Mouse (Mus musculus) lung, postnatal 0 days (tissue): ENCODE measurements at regions not wholly inside any gene's neighbourhood (a gene's known extent, or its start where the extent isn't known, plus 50 kb on each side); places are given as distances from the start of the nearest gene placed in this dataset.

ENCODE experiments used
- ATAC-seq: fragments of 200-750 bp; cut with Nextera tagmentation; 2 replicates; pipeline ENCODE4 v1.8.0; 2017; ENCODE audit warnings: moderate library complexity
- DNase-seq: peaks from one replicate; pipeline ENCODE4 v3.0.0-alpha.2; 2016; ENCODE audit warnings: low spot score
- H3K27ac ChIP-seq: fragments of 300-500 bp; sonication (generic); 2 replicates; pipeline ENCODE4 v1.5.1; 2014; ENCODE audit warnings: antibody characterized with exemption, mild to moderate bottlenecking, low read length, mixed read lengths
- H3K27me3 ChIP-seq: fragments of 300-500 bp; sonication (generic); replicated peaks from 2 replicates; pipeline ENCODE4 v1.6.1; 2014; ENCODE audit warnings: low read length, mixed read lengths; ENCODE audit not compliant: insufficient read depth
- H3K36me3 ChIP-seq: fragments of 300-500 bp; sonication (generic); 2 replicates; pipeline ENCODE4 v1.6.1; 2014; ENCODE audit warnings: low read length, mixed read lengths; ENCODE audit not compliant: insufficient read depth
- H3K4me1 ChIP-seq: fragments of 300-500 bp; sonication (generic); 2 replicates; pipeline ENCODE4 v1.6.1; 2014; ENCODE audit warnings: antibody characterized with exemption, low read depth, low read length, mixed read lengths; ENCODE audit not compliant: insufficient read depth
- H3K4me2 ChIP-seq: fragments of 300-500 bp; sonication (generic); replicated peaks from 2 replicates; pipeline ENCODE4 v1.6.1; 2014; ENCODE audit warnings: low read depth, mild to moderate bottlenecking, low read length, moderate library complexity, mixed read lengths
- H3K4me3 ChIP-seq: fragments of 300-500 bp; sonication (generic); 2 replicates; pipeline ENCODE4 v1.5.1; 2014; ENCODE audit warnings: low read depth, low read length
- H3K9ac ChIP-seq: fragments of 300-500 bp; sonication (generic); replicated peaks from 2 replicates; pipeline ENCODE4 v1.6.1; 2014; ENCODE audit warnings: low read depth, mild to moderate bottlenecking
- H3K9me3 ChIP-seq: fragments of 300-500 bp; sonication (generic); 2 replicates; pipeline ENCODE4 v1.6.1; 2016; ENCODE audit warnings: low read length, mixed read lengths
- CTCF ChIP-seq: IDR thresholded peaks from 2 replicates; pipeline ENCODE4 v1.5.1; 2016; ENCODE audit warnings: antibody characterized with exemption, mild to moderate bottlenecking
- EP300 ChIP-seq: IDR thresholded peaks from 2 replicates; pipeline ENCODE4 v1.6.1; 2016; ENCODE audit warnings: antibody characterized with exemption, mild to moderate bottlenecking, control low read depth
- WGBS: fragments of 180-500 bp; shearing (Covaris S2); extraction: QIAGEN DNeasy Blood & Tissue Kit; methylation state at CpG from one replicate; pipeline ENCODE4 v1.1.7; 2014; 5-methylcytosine and 5-hydroxymethylcytosine counted together

DNA sequence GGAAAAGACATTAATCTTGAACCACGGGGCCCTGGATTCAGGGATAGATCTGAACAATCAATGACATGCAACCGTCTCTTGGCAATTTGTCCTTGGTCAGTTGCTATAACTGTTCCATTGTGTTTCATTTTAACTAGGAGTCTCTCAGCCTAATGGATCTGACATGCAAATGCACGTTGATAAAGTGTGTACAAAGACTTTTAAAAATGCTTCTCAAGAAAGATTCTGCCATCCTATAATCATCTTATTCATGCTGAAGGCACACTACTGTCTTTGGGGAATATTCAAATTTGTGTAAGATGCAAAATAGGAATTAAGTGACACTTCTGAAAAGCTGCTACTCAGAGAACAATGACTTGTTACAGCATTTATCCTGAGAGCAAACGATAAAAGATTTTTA, 252.3 kb downstream of the Hdgfl1 start:
- no peak for DNase-seq
- Histone ChIP-seq H3K9me3 (no peaks in the 10 kb centered on the region), H3K4me3 (no peak overlapping the region), H3K4me2 (no peak overlapping the region), H3K27me3 (no peaks in the 10 kb centered on the region), H3K36me3 (no peaks in the 10 kb centered on the region), H3K4me1 (no peaks in the 10 kb centered on the region), H3K9ac (no peak overlapping the region), H3K27ac (no peak overlapping the region)
- TF ChIP-seq CTCF, result no peak
- no peak for TF ChIP-seq EP300
- ATAC-seq, result no peak
- 75% methylated on average over 4 of the region's 4 CpGs for WGBS

DNA sequence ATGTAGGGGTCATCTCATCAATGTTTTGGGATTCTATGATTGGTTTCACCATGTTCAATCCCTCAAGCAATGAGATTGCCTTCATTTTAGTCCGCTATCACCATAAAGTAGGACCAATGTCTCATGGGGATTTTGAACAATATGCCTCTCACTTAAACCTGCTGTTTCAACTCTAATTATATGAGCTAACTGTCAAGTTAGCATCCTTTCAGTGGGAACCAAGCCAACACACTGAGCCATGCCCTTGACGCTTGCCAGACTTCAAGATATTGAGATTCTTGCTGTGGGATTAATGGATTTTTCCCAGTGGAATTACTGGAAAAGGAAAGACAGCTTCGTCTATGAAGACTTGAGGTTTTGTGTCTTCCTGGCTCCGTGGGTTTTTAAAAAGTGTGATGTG, 259.5 kb downstream of the Hdgfl1 start:
- Histone ChIP-seq H3K9ac (no peak overlapping the region), H3K4me3 (no peak overlapping the region), H3K36me3 (no peaks in the 10 kb centered on the region), H3K4me2 (no peak overlapping the region), H3K27me3 (no peaks in the 10 kb centered on the region), H3K4me1 (no peaks in the 10 kb centered on the region), H3K9me3 (no peaks in the 10 kb centered on the region), H3K27ac (no peak overlapping the region)
- 70% methylated on average over 4 of the region's 4 CpGs for WGBS
- DNase-seq (no peak), ATAC-seq (no peak)
- no peak for TF ChIP-seq CTCF
- no peak for TF ChIP-seq EP300

DNA sequence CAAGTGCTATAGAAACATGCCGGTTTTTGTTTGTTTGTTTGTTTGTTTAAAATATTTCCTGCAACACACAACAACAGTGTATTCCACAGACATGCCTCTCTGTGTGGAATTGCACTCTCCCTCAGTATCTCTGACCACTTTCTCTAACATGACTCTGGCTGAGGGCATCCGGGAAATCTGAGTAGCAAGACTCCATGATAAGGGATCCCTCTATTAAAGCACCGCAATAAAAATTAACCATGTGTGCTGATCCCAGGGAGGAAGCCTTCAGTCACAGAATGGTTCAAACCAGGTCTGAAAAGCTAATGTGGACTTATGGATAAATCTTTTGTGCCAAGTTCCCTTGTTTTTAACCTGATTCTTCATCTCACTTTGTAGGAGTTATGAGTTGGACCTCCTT, 260.1 kb downstream of the Hdgfl1 start:
- Histone ChIP-seq H3K9me3 (no peaks in the 10 kb centered on the region), H3K27ac (no peak overlapping the region), H3K4me1 (no peaks in the 10 kb centered on the region), H3K36me3 (no peaks in the 10 kb centered on the region), H3K4me2 (no peak overlapping the region), H3K4me3 (no peak overlapping the region), H3K9ac (no peak overlapping the region), H3K27me3 (no peaks in the 10 kb centered on the region)
- TF ChIP-seq EP300 (no peak), CTCF (no peak)
- 83% methylated on average over 3 of the region's 3 CpGs for WGBS
- DNase-seq, result no peak
- no peak for ATAC-seq

DNA sequence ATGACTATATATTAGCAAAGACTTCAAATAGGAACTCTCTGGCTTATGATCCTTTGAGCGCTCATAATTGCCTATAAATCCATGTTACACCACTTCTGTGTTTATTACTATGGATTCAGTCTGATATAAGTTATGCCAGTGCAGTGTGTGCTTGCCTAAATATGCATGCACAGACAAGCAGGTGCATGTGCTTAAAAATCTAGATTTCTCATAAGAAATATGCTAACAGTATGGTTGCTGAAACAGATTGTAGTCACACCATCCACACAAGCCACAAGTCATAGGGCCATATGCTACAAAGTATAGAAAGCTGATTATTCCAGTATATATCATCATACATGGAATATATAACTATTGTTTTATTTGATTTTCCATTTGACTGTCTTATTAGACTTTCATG, 266.2 kb downstream of the Hdgfl1 start:
- Histone ChIP-seq H3K4me2 (no peak overlapping the region), H3K4me1 (no peaks in the 10 kb centered on the region), H3K36me3 (no peaks in the 10 kb centered on the region), H3K27ac (no peak overlapping the region), H3K27me3 (no peaks in the 10 kb centered on the region), H3K9me3 (no peaks in the 10 kb centered on the region), H3K9ac (no peak overlapping the region), H3K4me3 (no peak overlapping the region)
- TF ChIP-seq CTCF, result no peak
- TF ChIP-seq EP300, result no peak
- ATAC-seq, result no peak
- WGBS, result 90% methylated on average over 1 of the region's 1 CpGs
- DNase-seq, result no peak

GRCm38 (mm10) chr13:26497086-26497485, 272.9 kb downstream of the Hdgfl1 start:
- Histone ChIP-seq H3K27me3 (no peaks in the 10 kb centered on the region), H3K27ac (no peak overlapping the region), H3K4me3 (no peak overlapping the region), H3K9me3 (no peaks in the 10 kb centered on the region), H3K9ac (no peak overlapping the region), H3K4me2 (no peak overlapping the region), H3K4me1 (no peaks in the 10 kb centered on the region), H3K36me3 (no peaks in the 10 kb centered on the region)
- WGBS, result 64% methylated on average over 2 of the region's 2 CpGs
- no peak for ATAC-seq
- no peak for TF ChIP-seq EP300
- no peak for TF ChIP-seq CTCF
- no peak for DNase-seq

DNA sequence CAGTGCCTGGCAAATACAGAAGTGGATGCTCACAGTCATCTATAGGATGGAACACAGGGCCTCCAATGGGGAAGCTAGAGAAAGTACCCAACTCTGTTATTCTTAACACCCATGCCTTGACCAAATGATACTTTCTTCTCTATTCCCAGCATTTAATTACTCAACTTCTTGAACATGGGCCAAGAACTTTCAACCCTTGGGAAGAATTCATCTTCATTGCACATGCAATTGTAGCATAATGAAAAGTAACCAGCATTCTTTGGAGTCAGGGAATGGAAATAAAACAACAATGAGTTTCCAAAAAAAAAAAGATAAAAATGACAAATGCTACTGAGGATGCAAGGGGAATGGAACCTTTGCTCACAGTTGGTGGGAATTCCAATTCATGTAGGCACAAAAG, 274.1 kb downstream of the Hdgfl1 start:
- ATAC-seq (no peak), DNase-seq (no peak)
- Histone ChIP-seq H3K4me3 (no peak overlapping the region), H3K27ac (no peak overlapping the region), H3K27me3 (no peaks in the 10 kb centered on the region), H3K9ac (no peak overlapping the region), H3K4me2 (no peak overlapping the region), H3K4me1 (no peaks in the 10 kb centered on the region), H3K9me3 (no peaks in the 10 kb centered on the region), H3K36me3 (no peaks in the 10 kb centered on the region)
- TF ChIP-seq CTCF, result no peak
- no peak for TF ChIP-seq EP300

DNA sequence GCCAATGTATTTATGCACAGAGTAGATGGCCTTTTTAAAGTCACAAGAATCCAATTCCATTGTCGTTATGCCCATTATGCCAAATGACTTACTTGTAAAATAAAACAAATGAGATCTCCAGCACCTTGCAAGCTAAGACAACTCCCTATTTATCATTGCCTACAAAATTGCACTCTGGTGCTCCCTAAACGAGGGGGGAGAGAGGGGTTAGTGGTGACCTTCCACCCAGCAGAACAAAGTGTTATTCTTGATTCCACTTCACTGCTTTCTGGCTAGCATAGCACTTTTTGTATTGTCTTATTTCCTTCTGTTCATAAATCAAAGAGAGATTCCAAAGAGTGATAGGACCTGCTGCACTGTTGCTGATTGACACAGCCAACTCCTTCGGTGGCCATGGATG, 300.6 kb downstream of the Hdgfl1 start:
- Histone ChIP-seq H3K36me3 (no peaks in the 10 kb centered on the region), H3K9me3 (no peaks in the 10 kb centered on the region), H3K27me3 (no peaks in the 10 kb centered on the region), H3K27ac (no peak overlapping the region), H3K4me3 (no peak overlapping the region), H3K4me1 (no peaks in the 10 kb centered on the region), H3K9ac (no peak overlapping the region), H3K4me2 (no peak overlapping the region)
- DNase-seq, result no peak
- TF ChIP-seq EP300 (no peak), CTCF (no peak)
- WGBS, result 40% methylated on average over 3 of the region's 3 CpGs
- no peak for ATAC-seq
